Mouse (Mus musculus) lung, postnatal 36 days (tissue): Measurements from ENCODE around the gene C9orf72.
A peak's percentile ranks its signal among the peaks of the same experiment; 100 is the strongest.
"Not testable (repeated sequence)": the region's sequence is repeated elsewhere in the genome, so short reads cannot be mapped to it uniquely, and the experiment has no call there.

Experiments
- DNase-seq: peaks from one replicate; pipeline ENCODE4 v3.0.0; 2022; ENCODE audit warnings: mixed read lengths

C9orf72 gene

DNA sequence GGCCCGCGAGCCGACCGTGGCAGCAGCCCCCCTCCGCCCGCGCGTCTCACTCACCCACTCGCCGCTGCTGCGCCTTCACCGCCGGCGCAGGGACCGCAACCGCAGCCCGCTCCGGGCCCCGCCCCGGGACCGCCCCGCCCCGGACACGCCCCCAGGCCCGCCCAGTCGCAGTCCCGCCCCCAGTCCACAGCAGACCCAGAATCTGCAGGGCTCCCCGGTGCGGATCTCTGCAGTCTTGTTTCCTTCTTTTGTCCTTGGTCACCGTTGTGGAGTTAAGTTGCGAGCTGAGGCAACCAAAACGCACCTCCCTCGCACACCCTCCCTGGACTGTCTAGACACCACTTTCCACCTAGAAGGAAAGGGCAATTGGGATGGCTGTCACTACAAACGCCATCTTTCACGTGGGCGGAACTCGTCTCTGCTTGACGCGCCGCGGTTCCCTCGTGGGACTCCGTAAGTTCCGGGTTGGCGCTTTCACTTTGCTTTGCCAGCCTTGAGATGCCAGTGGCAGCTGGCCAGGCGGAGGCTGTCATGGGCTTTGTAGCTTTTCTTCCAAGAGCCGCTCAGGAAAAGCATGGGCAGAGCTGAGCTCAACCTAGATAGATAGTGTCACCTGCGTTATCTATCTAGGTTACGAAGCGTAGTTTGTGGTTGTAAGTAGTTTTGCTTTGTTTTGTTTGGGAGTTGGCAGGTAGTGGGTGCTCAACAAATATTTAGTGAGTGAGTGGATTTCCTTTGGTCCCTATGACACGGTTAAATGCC is at the start of gene C9orf72:
TSS of gene C9orf72 (minus strand) at position 442 of the 762 bp plus-strand sequence.
- DNase-seq: peak; percentile 98

DNA sequence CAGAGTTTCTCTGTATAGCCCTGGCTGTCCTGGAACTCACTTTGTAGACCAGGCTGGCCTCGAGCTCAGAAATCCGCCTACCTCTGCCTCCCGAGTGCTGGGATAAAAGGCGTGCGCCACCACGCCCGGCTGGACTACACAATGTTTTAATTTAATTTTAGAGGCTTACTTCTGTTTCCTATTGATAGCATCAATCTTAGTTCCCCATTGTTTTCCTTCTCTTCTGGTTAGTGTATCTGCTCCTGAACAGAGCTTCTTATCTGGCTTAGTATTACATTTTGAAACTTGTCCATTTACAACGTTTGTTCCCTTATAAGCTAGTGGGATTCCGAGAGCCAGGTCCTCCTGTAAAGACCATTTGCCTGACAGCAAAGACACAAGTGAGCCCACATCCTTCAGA is 33.0 kb upstream of the C9orf72 start:
- DNase-seq: no peak

- DNase-seq: no peak
These were observed 18.0 kb upstream of the C9orf72 start for GRCm38 (mm10) chr4:35244023-35244422.

DNA sequence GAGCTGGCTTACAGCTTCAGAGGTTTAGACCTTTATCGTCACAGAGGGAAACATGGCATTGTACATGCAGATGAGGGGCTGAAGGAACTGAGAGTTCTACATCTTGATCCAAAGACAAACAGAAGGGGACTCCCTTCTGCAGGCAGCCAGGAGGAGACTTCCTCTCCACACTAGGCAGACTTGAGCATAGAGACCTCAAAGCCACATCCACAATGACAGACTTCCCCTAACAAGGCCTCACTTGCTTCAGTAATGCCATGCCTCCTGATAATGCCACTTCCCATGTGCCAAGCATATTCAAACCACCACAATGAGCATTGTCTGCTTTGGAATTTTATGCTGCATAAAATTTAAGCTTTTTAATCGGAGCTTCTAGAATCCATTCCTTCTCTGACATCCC is 15.8 kb upstream of the C9orf72 start:
- no peak for DNase-seq

- DNase-seq: no peak
These were observed 12.7 kb upstream of the C9orf72 start for GRCm38 (mm10) chr4:35238696-35239095.

- DNase-seq: not testable (repeated sequence)
These were observed 12.3 kb upstream of the C9orf72 start for GRCm38 (mm10) chr4:35238240-35238639.

DNA sequence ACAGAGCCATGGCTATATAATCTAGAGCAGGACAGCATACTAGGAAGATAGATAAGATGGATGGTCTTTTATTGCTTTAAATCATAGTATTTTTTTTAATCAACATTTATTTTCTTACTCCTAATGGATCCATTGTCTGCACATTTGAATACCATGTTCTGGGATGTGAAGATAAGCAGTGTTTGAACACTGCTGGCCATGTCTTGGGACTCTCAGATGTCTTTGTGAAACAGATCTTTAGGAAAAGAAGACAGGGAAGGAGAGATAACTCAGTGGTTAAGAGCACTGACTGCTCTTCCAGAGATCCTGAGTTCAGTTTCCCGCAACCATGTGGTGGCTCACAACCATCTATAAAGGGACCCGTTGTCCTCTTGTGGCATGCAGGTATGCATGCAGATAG is 10.3 kb upstream of the C9orf72 start:
- DNase-seq: no peak

DNA sequence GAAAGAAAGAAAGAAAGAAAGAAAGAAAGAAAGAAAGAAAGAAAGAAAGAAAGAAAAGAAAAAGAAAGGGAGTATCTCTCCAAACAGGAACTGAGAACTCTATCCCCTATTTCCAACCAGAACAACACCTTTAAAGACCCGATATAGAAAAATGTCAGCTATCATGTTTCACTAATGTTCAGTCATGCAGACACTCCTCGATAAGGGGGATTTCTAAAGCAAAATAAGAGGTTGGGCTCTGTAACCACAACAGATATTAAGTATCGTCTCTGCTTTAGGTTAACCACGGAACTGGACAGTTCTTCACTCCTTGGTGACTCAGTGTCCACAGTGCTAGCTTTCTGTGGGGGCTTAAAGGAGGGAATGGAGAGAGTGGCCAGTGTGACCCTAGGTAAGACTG is 2.3 kb upstream of the C9orf72 start:
- DNase-seq: no peak

GRCm38 (mm10) chr4:35226496-35226992 is 569 bp upstream of the C9orf72 start:
- no peak for DNase-seq

GRCm38 (mm10) chr4:35225141-35225733 is 738 bp downstream of the C9orf72 start:
- peak; percentile 74 for DNase-seq

- no peak for DNase-seq
These were observed 1.9 kb downstream of the C9orf72 start for GRCm38 (mm10) chr4:35224101-35224500.

- DNase-seq: peak; percentile 7
These were observed 2.5 kb downstream of the C9orf72 start for GRCm38 (mm10) chr4:35223376-35223988.

DNA sequence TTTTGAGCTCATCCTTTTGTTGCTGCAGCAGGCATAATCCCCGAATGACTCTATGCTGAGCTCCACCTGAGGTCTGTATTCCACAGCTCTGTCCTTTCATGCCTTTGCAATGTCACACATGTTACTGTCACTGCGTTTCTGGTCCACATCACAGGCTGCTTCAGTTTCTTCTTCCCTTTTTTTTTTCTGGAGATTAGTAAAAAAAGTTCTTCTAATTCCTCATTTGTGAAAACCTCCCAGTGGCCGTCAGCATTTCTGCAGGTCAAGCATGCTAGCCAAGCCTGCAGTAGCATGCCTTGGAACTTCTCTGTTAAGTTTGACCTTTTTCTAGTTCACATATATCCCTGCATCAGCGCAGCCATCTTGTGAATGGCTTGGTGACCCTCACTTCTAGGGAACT is 4.1 kb downstream of the C9orf72 start:
- peak; percentile 26 for DNase-seq

- DNase-seq: no peak
These were observed 4.8 kb downstream of the C9orf72 start for GRCm38 (mm10) chr4:35221131-35221530.

DNA sequence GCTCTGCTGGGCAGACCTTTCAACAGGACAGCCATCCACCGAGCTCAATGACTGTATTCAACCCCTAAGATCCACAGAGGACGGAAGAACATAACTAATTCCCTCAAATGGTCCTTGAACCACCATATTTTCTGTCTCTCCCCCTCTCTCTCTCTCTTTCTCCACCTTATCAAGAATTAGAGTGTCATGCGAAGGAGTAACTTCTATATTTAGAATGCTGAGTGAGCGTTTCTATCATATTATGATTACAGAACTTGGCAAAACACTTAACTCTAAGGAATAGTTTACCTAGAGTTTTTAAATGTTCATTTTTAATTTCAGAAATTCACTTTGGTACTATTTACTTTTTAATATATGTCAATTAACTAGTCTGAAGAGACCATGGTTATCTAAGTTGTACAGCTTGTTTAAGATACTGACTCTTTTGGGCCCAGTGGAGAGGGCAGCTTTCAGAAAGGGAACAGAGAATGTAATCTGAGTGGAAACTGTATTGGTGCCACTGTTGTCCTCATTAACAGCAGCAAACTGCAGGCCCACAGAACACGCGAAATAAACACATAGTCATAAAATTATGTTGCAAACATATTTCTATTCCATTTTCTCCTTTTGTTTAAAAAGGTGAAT is 5.8 kb downstream of the C9orf72 start:
- DNase-seq: no peak

DNA sequence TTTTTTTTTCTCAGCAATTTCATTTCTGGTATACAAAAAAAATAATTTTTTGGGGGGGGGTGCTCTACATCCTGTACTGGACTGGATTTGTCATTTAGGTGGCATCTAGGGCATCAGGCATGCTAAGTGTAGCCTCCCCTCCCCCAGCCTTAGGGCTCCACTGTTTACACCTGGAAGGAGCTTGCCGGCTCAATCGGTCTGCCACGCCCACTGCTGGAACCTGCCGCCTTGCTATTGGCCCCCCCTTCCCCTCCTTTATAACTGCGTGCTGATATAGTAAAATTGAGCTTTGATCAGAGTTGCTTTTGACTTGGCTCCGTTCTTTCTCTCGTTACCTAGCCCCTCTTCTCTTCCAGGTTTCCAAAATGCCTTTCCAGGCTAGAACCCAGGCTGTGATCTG is 21.3 kb downstream of the C9orf72 start:
- DNase-seq: no peak

DNA sequence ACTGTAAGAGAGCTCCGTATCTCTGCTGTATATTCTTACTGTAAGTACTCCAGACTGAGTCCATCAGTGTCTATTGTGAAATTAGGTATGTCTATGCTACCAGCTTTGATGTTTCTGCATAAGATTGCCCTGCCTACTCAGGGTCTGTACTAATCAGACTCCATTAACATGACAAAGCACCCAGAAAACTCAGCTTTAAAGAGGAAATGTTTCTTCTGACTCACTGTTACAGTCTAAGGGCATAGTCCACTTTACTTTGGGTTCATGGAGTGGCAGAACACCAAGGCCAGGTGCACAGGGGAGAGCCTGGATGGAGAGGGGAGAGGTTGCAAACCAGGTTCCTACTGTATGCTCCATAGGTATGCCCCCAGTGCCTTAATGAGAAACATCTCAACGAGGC is 22.3 kb downstream of the C9orf72 start:
- DNase-seq: no peak

- no peak for DNase-seq
These were observed 24.3 kb downstream of the C9orf72 start for GRCm38 (mm10) chr4:35201700-35202099.

DNA sequence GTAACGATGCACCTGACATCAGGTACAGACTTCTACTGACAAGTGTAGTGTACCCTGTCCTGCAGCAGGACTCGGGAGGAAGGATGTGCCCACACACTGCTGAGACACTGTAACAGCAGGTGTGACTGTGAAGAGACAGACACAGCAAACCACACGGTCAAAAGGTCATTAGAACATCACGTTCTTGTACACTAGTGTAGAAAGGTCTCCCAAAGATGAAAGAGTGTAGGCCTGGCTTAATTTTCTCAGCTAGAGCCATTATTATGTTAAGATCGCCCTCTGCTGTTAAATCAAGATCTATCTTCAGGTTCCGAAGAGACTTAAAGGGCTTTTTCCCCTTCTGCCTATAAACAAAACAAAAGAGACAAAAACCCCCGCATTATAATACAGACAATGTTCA is 33.2 kb downstream of the C9orf72 start:
- peak; percentile 48 for DNase-seq

- no peak for DNase-seq
These were observed 36.2 kb downstream of the C9orf72 start for GRCm38 (mm10) chr4:35189794-35190193.

DNA sequence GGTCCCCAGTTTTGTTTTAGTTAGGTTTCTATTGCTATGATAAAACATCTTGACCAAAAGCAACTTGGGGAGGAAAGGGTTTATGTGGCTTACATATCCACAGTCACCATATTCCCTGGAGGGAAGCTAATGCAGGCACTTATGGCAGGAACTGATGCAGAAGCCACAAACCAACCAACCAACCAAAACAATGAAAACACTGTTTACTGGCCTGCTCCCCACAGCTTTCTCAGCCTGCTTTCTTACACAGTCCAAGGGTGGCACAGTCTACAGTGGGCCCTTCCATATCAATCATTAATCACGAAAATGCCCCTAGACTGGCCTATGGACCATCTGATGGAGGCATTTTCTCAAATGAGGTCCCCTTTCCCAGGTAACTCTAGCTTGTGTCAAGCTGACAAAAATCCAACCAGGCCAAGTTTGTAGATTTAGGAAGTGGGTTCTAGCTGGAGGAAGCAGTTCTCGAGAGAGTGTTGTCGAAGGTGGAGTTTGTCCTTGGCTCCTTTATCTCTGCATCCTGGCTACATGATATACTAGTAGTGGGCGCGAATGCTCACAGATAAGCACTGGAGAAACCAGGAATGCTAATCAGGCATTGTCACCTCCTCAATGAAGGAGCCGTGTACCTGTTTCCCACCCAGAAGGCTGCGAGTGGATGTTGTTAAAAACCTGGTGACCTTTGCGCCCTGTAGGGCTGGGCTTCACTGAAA is 38.2 kb downstream of the C9orf72 start:
- no peak for DNase-seq

- no peak for DNase-seq
These were observed 47.9 kb downstream of the C9orf72 start for GRCm38 (mm10) chr4:35177926-35178645.
